Mouse (Mus musculus) adipocyte (in vitro differentiated cells): Measurements from ENCODE around the gene Nlrx1.

Experiments
- DNase-seq: peaks from one replicate; pipeline ENCODE4 v3.0.0-alpha.2; 2016; ENCODE audit warnings: low spot score

Gene Nlrx1

DNA sequence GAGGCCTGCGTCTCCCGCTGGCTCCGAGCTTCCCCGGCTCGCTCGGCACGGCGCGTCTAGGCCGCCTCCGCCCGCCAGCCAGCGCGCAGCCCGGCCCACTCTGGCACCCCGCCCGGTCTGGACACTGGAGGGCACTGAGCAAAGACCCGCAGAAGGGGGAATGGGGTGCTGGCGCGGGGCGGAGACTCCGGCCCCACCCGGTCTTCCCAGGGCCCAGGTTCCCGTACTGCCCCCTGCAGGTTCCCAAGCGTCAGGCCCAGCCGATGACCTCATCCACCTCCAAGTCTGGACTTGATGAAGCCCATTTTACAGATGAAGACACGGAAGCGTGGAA is 405 bp downstream of the Nlrx1 start:
- DNase-seq = peak; percentile 54

DNA sequence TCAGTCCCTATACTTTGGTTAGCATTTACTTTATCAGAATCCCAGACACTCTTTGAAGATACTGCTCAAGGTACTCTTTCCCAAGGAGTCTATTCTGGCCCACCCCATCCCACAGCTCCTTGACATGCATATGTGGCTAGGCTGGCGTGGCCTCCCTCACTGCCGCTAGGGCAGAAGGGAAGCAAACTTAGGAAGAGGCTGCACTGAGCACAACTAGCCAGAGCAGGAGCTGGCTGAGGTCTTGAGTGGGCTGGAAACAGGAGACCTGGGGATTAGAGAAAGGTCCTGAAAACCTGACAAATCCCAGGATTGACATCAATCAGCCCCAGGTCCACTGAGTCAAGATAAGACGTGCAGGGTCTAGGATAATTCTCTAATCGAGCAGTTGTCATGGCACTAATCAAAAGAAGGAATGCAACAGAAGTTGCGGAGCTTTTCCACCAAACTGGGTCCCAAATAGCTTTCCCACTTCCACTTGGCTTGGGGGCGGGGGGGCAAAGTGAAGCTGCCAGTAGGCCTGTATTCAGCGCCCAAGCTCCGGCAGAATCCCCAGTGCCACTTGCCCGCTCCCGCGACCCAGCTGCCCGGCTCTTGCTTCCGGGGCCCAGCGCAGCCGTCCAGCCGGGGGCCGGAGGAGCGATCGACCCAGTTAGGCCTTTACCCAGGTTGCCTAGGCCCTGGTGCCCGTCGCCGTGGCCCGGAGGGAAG is 926 bp downstream of the Nlrx1 start:
- peak; percentile 20 for DNase-seq

DNA sequence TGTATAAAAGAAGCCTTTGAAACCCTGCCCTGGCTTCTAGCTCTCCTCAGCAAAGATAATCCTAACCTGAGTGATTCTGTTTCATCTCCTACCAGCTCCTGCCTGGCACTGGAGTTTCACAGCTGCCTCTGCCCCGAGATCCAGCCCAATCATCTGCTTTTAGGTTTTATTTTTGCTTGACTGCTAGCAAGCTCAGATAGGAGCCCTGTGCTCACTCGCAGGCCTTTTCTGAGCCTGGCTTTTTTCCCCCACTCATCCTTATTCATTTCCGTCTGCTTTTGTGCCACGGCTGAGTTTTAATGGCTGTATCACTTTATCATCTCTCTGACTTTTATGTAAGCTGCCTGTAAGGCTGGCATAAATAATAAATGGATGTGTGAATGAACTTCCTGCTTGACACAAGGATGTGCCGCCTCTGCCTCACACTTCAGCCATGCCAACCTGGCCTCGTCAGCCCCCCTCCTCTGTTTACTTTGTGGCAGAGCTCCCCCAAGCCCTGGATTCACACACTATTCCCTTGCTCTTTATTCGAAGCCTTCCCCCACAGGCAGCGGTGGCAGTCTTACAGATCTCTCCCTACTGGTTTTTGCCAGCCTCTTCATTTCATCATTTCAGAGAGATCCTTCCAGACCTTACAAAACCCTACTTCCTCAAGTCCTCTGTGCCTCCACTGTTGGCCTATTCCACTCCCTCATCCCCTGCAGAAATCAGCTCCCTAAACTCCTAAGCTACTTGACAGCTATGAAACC is 1.7 kb downstream of the Nlrx1 start:
- peak; percentile 28 for DNase-seq

DNA sequence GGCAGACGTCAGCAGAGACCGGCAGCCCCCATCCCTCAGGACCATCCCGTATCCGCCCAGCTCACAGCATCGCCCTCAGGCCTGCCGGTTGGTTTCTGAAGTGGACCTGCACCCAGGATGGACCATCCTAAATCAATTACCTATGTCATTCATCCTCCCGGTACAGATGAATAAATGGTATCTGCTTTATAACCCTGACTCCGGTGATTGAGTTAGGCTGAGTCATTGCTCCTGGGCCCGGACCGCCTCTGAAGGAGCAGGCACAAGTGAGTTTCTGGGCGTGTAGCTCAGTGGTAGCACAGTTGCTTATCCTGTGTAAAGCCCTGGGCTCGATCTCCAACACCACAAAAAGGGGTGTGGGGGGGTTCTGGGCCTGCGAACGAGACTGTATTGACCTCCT is 7.0 kb downstream of the Nlrx1 start:
- no peak for DNase-seq

DNA sequence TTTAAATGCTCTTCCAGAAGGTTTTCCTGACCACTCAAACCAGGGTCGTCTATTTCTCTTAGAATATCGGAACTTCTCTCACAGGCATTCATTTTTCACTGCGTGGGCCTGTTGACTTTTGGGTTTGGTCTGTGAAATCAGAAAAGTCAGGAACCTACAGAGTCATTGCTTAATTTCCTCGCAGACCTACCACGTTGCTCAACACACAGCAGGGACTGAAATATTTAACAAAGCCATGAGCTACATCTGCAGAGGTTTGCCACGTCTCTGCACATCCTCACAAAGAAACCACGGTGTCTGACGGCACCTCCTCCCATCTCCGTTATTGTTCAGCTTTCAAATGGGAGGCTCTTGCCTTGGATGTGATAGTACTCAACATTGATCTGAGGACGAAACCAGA is 9.4 kb downstream of the Nlrx1 start:
- no peak for DNase-seq

DNA sequence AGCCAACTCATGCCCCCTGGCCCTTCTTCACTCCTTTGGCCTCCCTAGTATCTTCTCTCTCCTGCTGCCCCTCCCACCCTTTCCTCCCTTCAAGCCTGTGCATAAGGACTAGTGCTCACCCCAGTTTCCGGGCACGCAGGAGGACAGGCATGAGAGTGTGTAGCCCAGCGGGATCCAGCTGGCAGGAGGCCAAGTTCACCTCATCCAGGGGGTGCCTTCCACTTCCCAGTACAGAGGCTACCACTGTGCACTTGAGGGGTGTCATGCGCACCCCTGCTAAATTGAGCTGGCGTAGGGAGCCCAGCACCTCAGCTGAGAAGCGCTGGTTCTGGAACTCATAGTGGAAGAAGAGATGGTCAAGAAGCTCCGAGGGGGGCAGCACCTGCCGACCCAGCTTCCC is 12.2 kb downstream of the Nlrx1 start:
- DNase-seq = no peak

DNA sequence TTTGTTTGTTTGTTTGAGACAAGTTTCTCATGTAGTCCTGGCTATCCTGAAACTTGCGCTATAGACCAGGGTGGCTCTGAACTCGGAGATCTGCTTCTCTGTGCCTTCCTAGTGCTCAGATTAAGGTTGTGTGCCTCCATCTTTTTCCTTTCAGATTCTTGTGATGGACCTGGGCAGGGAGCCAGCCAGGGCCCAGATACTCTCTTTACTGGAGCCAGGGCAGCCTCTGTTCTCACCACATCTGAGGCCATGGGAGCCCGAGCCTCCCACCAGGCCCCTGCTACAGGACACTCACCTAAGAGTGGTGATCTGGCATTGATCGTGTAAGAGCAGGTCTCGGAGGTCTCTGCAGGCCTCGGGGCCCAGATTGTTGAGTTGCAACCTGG is 13.3 kb downstream of the Nlrx1 start:
- DNase-seq = no peak

DNA sequence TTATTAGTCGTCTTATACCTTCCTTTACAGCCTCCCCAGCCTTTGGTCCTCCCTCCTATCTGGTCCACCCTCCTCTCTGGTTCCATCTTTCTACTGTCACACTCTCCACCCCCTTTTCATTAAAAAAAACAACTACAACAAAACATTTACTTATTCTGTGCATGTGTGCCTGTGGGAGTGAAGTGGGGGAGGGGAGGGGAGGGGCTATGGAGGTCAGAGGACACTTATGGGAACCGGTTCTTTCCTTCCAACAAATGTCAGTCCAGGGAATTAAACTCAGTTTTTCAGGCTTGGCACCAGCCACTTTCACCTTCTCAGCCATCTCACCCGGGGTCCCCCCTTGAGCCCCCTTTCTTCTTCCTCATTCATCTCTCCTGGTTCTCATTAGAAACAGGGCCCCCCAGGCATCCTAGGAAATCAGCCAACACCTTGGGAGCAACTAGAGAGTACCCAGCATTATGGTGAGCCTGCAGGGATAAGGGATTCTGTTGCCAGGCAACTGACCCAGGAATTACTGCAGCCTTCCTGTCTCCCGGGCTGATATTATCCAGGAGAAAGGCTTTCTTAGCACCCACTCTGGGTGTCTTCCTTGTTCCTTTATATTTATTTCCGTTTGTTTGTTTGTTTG is 13.8 kb downstream of the Nlrx1 start:
- no peak for DNase-seq

DNA sequence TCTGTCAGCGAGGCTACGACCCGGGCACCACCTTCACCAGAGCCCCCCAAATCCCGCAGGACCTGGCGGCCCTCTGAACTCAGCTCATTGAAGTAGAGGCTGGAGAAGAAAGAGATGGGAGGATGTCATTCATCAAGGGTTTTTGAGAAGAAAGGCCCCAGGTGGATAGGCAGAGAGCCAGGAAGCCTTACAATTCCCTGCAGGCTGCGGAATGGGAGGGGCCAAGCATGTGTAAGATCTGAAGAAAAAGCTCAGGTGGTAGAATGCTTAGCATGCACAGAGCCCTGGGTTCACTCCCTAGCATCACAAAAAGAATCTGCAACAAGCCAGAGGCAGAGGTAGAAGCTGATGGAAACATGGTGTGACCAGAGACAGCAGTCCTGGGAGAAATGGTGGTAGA is 15.0 kb downstream of the Nlrx1 start:
- no peak for DNase-seq

DNA sequence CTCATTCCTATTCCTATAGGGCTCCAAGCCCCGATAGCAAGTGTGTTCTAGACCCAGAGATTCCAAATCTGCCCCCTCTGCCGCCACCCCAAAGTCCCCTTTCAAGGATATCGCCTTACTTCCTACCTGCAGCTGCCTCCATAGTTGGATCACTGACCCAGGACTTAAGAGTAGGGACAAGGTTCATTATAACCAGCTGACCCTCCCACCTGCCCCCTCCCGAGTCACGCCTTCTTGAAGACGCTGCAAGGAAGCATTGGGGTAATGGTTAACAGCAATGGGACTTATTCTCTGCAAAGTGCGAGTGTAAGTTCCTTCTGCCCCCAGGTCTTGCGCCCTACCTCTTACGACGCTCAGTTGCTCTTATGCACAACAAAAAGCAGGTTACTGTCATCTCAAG is 17.1 kb downstream of the Nlrx1 start, which contains the start of gene Pdzd3:
Pdzd3 (minus strand) TSS at position 158 of the 400 bp plus-strand sequence.
- DNase-seq = no peak

DNA sequence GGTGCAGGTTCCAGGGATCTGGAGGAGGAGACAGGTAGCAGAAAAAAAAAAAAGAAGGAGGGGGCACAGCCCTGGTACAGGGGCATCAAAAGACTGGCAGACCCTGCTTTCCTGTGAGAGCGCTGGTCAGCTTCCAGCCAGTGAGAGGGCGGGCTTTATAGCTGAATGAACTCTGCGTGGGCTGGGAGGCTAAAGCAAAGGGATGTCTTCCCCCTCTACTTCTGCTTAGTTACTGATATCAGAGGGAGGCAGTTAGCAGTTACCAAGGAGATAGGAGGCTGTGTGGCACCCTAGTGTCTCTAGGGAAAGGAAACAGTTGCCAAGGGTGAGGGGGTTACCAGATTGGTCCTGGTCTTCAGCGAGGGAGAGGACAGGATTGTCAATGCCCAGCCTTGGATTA is 18.0 kb downstream of the Nlrx1 start:
- DNase-seq = no peak

DNA sequence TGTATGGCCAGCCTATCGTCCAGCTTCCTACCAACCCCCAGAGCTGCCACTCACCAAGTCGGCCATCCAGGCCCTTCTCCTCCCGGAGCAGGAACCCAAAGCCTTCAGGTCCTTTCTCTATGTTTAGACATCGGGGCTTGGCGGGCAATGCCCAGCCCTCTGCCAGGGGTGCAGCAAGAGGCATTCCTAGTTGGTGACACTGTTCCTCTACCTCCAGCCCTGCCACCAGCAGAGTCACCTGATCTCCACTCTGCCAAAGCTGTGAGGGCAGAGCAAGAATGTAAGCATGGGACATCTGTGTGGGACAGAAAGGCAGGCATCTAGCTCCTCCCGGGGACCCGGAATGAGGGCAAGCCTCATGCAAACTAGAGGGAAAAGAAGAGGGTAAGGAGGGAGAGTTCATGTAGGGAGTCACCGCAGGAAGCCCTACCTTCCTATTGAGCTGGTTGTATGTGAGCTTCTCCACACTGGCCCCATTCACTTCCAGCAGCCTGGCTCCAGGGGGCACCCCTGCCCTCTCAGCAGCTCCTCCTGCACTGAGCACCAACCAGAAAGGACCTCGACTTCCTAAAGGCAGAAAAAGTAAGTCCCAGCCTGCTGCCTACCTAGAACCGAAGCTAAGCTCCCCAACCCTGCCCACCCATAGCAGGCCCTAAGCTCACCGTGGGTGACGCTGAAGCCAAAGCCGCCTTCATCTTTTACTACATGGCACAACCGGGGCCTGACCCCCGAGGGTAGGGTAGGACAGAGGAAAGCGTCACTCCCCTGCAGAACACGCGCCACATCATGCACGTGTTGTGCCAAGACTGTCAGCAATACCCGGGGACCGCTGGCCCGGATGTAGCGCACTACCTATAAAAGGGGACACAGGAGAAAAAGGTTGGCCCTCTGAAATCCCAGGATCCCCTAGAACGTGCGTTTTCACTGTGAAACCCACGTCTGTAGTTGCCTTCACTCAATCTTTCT is 18.9 kb downstream of the Nlrx1 start:
- DNase-seq = peak; percentile 26

DNA sequence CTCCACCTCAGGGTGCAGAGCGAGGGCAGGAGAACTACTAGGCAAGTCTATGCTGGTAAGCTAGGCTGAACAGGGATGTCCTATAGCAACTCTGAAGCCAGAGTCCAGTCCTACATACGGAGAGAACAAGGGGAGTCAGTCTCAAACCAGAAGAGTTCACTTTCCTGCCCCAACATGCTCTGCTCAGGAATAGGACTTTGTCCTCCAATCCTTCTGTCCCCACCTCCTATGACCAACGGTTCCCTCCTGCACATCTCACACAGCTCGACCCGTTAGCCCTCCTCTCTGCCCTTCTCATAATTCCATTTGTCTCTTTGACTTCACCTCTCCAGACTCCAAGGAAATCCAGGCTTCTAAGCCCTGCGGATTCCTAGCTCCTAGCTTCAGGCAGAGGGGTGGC is 20.5 kb downstream of the Nlrx1 start:
- DNase-seq = no peak

DNA sequence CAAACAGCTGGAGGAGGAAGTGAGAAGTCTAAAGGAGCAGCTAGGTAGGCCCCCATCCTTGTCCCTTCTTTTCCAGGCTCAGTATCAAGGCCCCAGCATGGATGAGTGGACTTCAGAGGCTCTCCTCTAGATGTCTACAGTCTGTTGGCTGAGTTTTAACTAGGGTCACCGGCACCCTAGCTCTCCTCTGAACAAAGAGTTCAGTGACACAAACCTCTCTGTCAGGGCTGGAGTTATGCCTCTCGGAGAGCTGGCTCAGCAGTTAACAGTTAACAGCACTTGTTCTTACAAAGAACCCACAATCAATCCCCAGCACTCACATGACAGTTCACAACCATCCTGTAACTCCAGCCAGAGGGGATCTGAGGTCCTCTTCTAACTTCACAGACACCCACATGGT is 24.8 kb downstream of the Nlrx1 start:
- no peak for DNase-seq

DNA sequence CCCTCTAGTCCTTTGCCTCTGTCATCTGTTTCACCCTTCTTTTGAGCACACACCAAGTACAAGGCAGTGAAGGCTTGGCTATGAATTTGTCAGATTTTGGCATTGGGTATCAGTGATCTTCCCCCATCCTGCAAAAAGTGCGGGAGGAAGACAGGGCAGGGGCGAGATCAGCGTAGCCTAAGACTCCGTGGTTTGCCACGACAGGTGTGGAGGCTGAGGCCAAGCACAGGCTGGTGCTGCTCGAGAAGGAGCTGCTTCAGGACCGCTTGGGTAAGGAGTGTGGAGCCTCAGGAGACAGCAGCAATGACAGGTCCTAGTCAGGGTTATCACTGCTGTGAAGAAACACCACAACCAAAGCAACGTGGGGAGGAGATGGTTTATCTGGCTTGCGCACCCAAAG is 27.0 kb downstream of the Nlrx1 start:
- DNase-seq = no peak

DNA sequence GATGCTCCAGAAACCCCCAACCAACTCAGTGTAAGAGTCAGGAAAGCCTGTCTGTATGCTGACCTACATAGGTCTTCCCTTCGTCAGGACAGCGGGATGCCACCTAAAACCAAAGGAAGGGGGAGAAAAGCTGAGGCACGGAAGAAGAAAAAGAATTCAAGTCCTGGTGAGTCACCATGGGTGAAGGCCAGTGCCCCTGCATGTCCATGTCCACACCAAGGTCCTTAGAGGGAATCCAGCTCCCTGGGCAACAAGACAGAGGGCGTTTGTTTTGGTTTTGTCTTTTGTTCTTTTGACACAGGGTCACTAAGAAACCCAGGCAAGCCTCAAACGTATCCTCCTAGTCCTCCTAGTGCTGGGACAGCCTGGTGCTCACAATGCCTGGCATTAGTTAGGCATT is 27.5 kb downstream of the Nlrx1 start:
- no peak for DNase-seq

DNA sequence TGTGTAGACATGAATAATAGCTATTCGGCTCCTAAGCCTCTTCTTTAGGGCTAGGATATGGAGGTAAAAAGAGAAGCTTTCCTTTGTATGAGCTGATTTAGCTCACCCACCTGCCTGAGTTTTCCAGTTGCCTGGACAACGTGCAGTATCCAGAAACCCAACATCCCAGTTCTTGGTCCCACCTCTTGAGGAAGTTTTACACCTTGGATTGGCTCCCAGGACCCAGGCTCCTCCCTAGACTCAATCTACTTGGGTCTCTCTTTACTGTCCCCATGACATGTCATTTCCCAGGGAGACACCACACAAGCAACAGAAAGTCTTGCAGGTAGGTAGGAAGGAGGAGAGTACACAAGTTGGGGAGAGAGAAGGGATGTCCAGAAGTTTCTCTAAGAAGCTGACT is 28.0 kb downstream of the Nlrx1 start, which contains the start of gene Ccdc153:
Ccdc153 (plus strand) TSS at position 278 of the 400 bp plus-strand sequence.
- DNase-seq = no peak

DNA sequence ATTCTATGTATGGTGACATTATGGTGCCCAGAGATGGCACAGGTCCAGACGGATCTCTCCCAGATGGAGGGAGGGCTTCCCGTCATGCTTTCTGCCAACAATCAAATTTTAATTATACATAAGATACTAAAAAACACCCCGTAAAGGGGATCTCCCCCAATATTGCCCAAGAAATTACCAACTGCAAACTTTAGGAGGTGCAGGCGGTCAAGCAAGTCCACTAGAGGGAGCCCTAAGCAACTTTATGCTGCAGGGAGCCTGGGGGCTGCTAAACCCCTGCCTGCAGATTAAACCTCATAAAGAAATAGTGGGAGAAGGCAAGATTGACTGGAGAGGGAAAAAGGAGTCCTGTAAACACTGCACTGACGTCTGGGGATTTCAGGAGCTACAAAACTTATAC is 29.0 kb downstream of the Nlrx1 start:
- peak; percentile 62 for DNase-seq

DNA sequence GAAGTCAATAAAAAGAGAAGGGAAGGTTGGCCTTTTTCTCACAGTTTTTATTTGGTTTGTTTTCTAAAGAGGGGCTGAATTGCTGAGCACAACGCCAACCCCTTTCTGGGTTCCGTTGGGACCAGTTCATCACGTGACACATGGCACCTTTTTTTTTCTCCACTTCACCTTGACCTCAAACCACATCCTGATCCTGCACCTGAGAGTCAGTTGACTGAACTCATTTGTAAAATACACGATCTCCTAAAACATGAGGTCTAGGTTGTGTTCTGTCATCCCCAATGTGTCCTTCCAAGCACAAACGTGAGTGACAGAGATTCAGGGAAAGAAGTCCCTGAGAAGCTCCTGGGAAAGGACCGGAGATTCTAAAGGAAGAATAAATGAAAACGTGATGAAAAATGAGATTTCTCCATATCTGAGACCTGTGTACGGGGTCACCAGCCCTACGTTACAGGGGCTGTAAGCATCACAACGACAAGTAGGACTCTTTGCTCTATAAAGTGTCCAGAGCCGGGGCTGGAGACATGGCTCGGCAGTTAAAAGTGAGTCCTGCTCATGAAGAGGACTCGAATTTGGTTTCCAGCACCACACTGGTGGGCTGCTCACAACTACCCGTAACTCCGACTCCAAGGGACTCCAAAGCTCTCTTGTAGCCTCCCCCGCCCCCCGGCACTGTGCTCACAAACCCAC is 29.8 kb downstream of the Nlrx1 start:
- DNase-seq = no peak

DNA sequence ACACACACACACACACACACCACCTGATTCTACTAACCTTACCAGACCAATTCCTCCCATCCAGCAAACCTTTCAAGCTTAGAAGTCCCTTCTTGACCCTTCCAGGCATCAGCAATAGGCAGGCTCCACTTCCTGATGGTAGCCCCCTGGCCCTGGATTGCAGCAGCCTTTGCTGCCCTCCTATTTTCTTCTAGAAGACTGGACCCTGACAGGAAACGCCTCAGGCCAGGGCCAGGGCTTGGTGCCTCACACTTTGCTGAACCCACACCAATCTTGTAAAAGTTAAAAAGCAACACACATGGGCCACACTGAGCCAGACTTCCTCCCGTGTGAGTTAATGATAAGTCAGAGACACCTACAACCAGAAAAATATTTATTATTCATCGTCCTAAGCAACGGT is 31.3 kb downstream of the Nlrx1 start:
- DNase-seq = no peak

DNA sequence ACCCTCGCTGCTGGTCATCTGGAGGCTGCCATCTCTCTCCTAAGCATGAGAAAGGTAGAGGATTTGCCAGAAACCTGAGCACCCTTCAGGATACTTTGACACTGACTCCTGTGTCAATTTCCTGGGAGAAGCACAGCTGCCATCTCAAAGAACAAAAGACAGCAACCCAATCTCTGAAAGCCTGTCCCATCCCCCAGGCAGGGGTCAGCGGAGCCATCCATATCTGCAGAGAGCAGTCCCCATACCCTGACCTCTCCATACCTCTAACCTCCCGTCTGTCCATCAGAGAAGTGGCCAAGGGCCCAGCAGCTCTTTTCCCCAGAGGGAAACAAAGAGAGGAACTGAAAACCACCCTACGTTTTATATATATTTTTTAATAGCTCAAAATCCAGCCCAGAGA is 31.8 kb downstream of the Nlrx1 start:
- no peak for DNase-seq
